Mouse (Mus musculus): Measurements from ENCODE around the gene Espn. TPM values are rescaled to one million over a fixed set of nuclear protein-coding genes. Genes with fewer than 3 reads are reported as not detected.

Espn gene
- total and polyA plus RNA-seq, 3 experiments, result 5.0 to 19.6 TPM; not detected in 1

GRCm38 (mm10) chr4:152112329-152112728 is 39.8 kb downstream of the Espn start:
- Histone ChIP-seq H3K27me3 (ENCODE audit: control insufficient read depth in 1 of 2, insufficient read depth in 2 of 2, low read length in 2 of 2) (no peaks in the 10 kb centered on the region), H3K27ac (ENCODE audit: control insufficient read depth, low read depth, low read length) (no peak overlapping the region), H3K79me2 (ENCODE audit: control insufficient read depth, insufficient read depth, low read length, poor library complexity) (no peaks in the 10 kb centered on the region), H3K4me1 (ENCODE audit: control insufficient read depth in 1 of 2, insufficient read depth in 2 of 2, low read length in 2 of 2) (peaks cover 7 to 9% of the 10 kb centered on the region in 2 experiments), H3K4me3 (ENCODE audit: control insufficient read depth in 1 of 2, insufficient read depth in 1 of 2, low read depth in 2 of 2, low read length in 2 of 2) (no peak overlapping the region), H3K36me3 (ENCODE audit: control insufficient read depth in 1 of 2, insufficient read depth in 2 of 2, low read length in 2 of 2) (peaks cover 0 to 10% of the 10 kb centered on the region in 2 experiments; a peak in 3 of 4 replicates), H3K9ac (ENCODE audit: control insufficient read depth, low read depth, low read length, poor library complexity, severe bottlenecking) (no peak overlapping the region), H3K9me3 (replicated peaks; ENCODE audit: insufficient read depth, low read length) (no peaks in the 10 kb centered on the region)
- no peak for TF ChIP-seq NELFE (IDR thresholded peaks at IDR 0.05; ENCODE audit: low read depth, low read length)
- TF ChIP-seq MAX (IDR thresholded peaks at IDR 0.05; ENCODE audit: low read length), result no peak
- TF ChIP-seq MAZ (IDR thresholded peaks at IDR 0.05; ENCODE audit: low read depth, low read length), result no peak
- TF ChIP-seq USF1 (IDR thresholded peaks at IDR 0.05; ENCODE audit: low read depth, low read length), result no peak
- TF ChIP-seq JUND (IDR thresholded peaks at IDR 0.05; ENCODE audit: low read depth, low read length), result no peak
- TF ChIP-seq SIN3A (IDR thresholded peaks at IDR 0.05; ENCODE audit: low read length), result no peak
- TF ChIP-seq ZMIZ1 (IDR thresholded peaks at IDR 0.05; ENCODE audit: low read depth, low read length), result no peak
- TF ChIP-seq CHD2 (IDR thresholded peaks at IDR 0.05; ENCODE audit: low read length), result no peak
- TF ChIP-seq ZC3H11A (IDR thresholded peaks at IDR 0.05; ENCODE audit: low read depth, low read length), result no peak
- no peak for TF ChIP-seq GATA1 (IDR thresholded peaks at IDR 0.05; ENCODE audit: low read depth, low read length)
- TF ChIP-seq MAFK (IDR thresholded peaks at IDR 0.05; ENCODE audit: borderline replicate concordance, low read depth, low read length), result no peak
- TF ChIP-seq E2F4 (IDR thresholded peaks at IDR 0.05; ENCODE audit: borderline replicate concordance, low read depth, low read length), result no peak
- TF ChIP-seq UBTF (IDR thresholded peaks at IDR 0.05; ENCODE audit: borderline replicate concordance, insufficient read depth, low read depth, low read length), result no peak
- no peak for TF ChIP-seq RAD21 (IDR thresholded peaks at IDR 0.05; ENCODE audit: low read depth, low read length)
- no peak for TF ChIP-seq CHD1 (IDR thresholded peaks at IDR 0.05; ENCODE audit: low read depth, low read length)
- no peak for TF ChIP-seq POLR2AphosphoS5 (IDR thresholded peaks at IDR 0.05; ENCODE audit: borderline replicate concordance, low read depth, low read length)
- no peak for TF ChIP-seq EP300 (IDR thresholded peaks at IDR 0.05; ENCODE audit: low read depth in 1 of 2, low read length in 2 of 2)
- no peak for TF ChIP-seq SMC3 (IDR thresholded peaks at IDR 0.05; ENCODE audit: low read depth, low read length)
- no peak for DNase-seq (ENCODE audit: low read depth, low spot score)

- no peaks in the 10 kb centered on the region for H3K79me2 ChIP-seq (ENCODE audit: control insufficient read depth, insufficient read depth, low read length, poor library complexity)
- peaks cover 7 to 9% of the 10 kb centered on the region in 2 experiments for H3K4me1 ChIP-seq (ENCODE audit: control insufficient read depth in 1 of 2, insufficient read depth in 2 of 2, low read length in 2 of 2)
- TF ChIP-seq EP300 (IDR thresholded peaks at IDR 0.05; ENCODE audit: low read depth in 1 of 2, low read length in 2 of 2) (peak; percentile 74 to 82), ZC3H11A (IDR thresholded peaks at IDR 0.05; ENCODE audit: low read depth, low read length) (no peak), RCOR1 (IDR thresholded peaks at IDR 0.05; ENCODE audit: low read depth, low read length) (peak; percentile 44; the same call in 1 of the 2 replicates), TAL1 (IDR thresholded peaks at IDR 0.05; ENCODE audit: low read length) (peak; percentile 85), ETS1 (IDR thresholded peaks at IDR 0.05; ENCODE audit: low read depth, low read length) (no peak), HCFC1 (IDR thresholded peaks at IDR 0.05; ENCODE audit: low read depth, low read length) (no peak), MYB (IDR thresholded peaks at IDR 0.05; ENCODE audit: low read depth, low read length) (no peak), TCF12 (IDR thresholded peaks at IDR 0.05; ENCODE audit: low read depth, low read length) (peak; percentile 78), CTCF (IDR thresholded peaks at IDR 0.05 in 2 of 3, conservative IDR thresholded peaks at IDR 0.05 in 1 of 3; ENCODE audit: control insufficient read depth in 1 of 3, insufficient read depth in 1 of 3, low read depth in 2 of 3, low read length in 3 of 3, poor library complexity in 1 of 3, severe bottlenecking in 1 of 3) (no peak), POLR2AphosphoS5 (IDR thresholded peaks at IDR 0.05; ENCODE audit: borderline replicate concordance, low read depth, low read length) (no peak), GATA1 (IDR thresholded peaks at IDR 0.05; ENCODE audit: low read depth, low read length) (peak; percentile 64; the same call in 1 of the 2 replicates), ELF1 (IDR thresholded peaks at IDR 0.05; ENCODE audit: low read depth, low read length) (0 out of 2 replicates have a peak, but pooled peaks have one; percentile 9), POLR2AphosphoS2 (IDR thresholded peaks at IDR 0.05; ENCODE audit: low read length) (no peak), E2F4 (IDR thresholded peaks at IDR 0.05; ENCODE audit: borderline replicate concordance, low read depth, low read length) (no peak)
- peaks cover 0 to 10% of the 10 kb centered on the region in 2 experiments; a peak in 3 of 4 replicates for H3K36me3 ChIP-seq (ENCODE audit: control insufficient read depth in 1 of 2, insufficient read depth in 2 of 2, low read length in 2 of 2)
- no peak overlapping the region for H3K9ac ChIP-seq (ENCODE audit: control insufficient read depth, low read depth, low read length, poor library complexity, severe bottlenecking)
- no peaks in the 10 kb centered on the region for H3K27me3 ChIP-seq (ENCODE audit: control insufficient read depth in 1 of 2, insufficient read depth in 2 of 2, low read length in 2 of 2)
- no peak overlapping the region for H3K4me3 ChIP-seq (ENCODE audit: control insufficient read depth in 1 of 2, insufficient read depth in 1 of 2, low read depth in 2 of 2, low read length in 2 of 2)
- DNase-seq (ENCODE audit: low read depth, low spot score), result peak; percentile 57
- H3K27ac ChIP-seq (ENCODE audit: control insufficient read depth, low read depth, low read length), result no peak overlapping the region
- H3K9me3 ChIP-seq (replicated peaks; ENCODE audit: insufficient read depth, low read length), result no peaks in the 10 kb centered on the region
Measured at GRCm38 (mm10) chr4:152110689-152111088, 41.5 kb downstream of the Espn start.

Measured in MEL (cell line).